Mouse (Mus musculus): ENCODE data around the gene Gm49354. TPM values are rescaled to one million over a fixed set of nuclear protein-coding genes. Genes with fewer than 3 reads are reported as not detected.

Gm49354 gene
- polyA plus RNA-seq, 1 experiment = not detected

DNA sequence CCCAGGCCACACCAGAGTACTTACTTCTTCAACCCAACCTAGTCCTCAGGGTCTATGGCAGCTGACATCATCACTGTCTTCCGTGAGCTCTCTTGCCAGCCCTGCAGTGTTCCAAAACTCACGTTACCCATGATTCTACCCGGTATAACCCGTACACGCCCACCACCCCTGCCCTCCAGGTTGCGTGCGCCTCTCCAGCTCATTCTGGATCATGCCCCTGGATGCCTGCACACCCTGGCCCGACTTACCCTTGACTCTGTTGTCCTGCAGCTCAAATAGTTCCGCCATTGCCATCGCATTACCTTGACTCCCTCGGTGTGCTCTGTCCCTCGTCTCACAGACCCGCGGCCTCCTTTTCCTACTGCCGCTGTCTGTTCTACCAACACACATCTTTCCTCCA lies 71.8 kb downstream of the Gm49354 start, which contains the start of gene Spata31d1a:
Spata31d1a (minus strand) TSS at position 101 of the 400 bp plus-strand sequence.
- H3K4me1 ChIP-seq (ENCODE audit: control insufficient read depth, insufficient read depth, low read length) = peaks cover 3% of the 10 kb centered on the region; the same call in 1 of the 2 replicates
- peak; percentile 55; the same call in 1 of the 2 replicates for TF ChIP-seq POLR2A (IDR thresholded peaks at IDR 0.05; ENCODE audit: control insufficient read depth, low read depth, low read length)
- TF ChIP-seq CTCF (IDR thresholded peaks at IDR 0.05; ENCODE audit: control insufficient read depth, insufficient read depth, insufficient replicate concordance, low read depth, low read length) = no peak
- peak within 1 kb of the TSS; percentile 58 for H3K4me3 ChIP-seq (ENCODE audit: control insufficient read depth, low read depth, low read length)
- no peaks in the 10 kb centered on the region for H3K27me3 ChIP-seq (ENCODE audit: control insufficient read depth, insufficient read depth, low read length)
- H3K36me3 ChIP-seq (ENCODE audit: control insufficient read depth, insufficient read depth, low read length) = no peaks in the 10 kb centered on the region
- peak within 1 kb of the TSS; percentile 41 for H3K27ac ChIP-seq (ENCODE audit: control insufficient read depth, insufficient read depth, low read depth, low read length)

Other genes with a start within 250 kb of the Gm49354 start
- 74.6 and 82.5 TPM in 2 replicates for gene Agtpbp1, start 197.0 kb downstream of the Gm49354 start, polyA plus RNA-seq (2012; rRNA removed)
- gene Naa35, start 197.0 kb downstream of the Gm49354 start, polyA plus RNA-seq (2012; rRNA removed) = 42.8 and 46.5 TPM in 2 replicates
- gene Golm1, start 106.4 kb downstream of the Gm49354 start, polyA plus RNA-seq (2012; rRNA removed) = 3.0 and 3.4 TPM in 2 replicates
- 23.4 and 24.2 TPM in 2 replicates for gene 4921517D22Rik, start 88.1 kb downstream of the Gm49354 start, polyA plus RNA-seq (2012; rRNA removed)
- 111 and 122 TPM in 2 replicates for gene Spata31d1a, start 71.9 kb downstream of the Gm49354 start, polyA plus RNA-seq (2012; rRNA removed)
- 118 and 120 TPM in 2 replicates for gene Spata31d1b, start 70.0 kb downstream of the Gm49354 start, polyA plus RNA-seq (2012; rRNA removed)
- gene Spata31d1d, start 50.5 kb downstream of the Gm49354 start, polyA plus RNA-seq (2012; rRNA removed) = 74.8 and 83.7 TPM in 2 replicates
- gene 1700014D04Rik, start 35.5 kb downstream of the Gm49354 start, polyA plus RNA-seq (2012; rRNA removed) = 45.6 and 46.7 TPM in 2 replicates
- gene Isca1, start 12.4 kb downstream of the Gm49354 start, polyA plus RNA-seq (2012; rRNA removed) = 149 and 158 TPM in 2 replicates
- 9.5 and 10.1 TPM in 2 replicates for gene Tut7, start 40.9 kb upstream of the Gm49354 start, polyA plus RNA-seq (2012; rRNA removed)

Data from testis, adult 2 months (tissue).